Mouse (Mus musculus): Measurements from ENCODE around the gene Mob3b. TPM values are rescaled to one million over a fixed set of nuclear protein-coding genes. Genes with fewer than 3 reads are reported as not detected.

Gene Mob3b
- polyA plus RNA-seq, 1 experiment: 2.3 TPM

DNA sequence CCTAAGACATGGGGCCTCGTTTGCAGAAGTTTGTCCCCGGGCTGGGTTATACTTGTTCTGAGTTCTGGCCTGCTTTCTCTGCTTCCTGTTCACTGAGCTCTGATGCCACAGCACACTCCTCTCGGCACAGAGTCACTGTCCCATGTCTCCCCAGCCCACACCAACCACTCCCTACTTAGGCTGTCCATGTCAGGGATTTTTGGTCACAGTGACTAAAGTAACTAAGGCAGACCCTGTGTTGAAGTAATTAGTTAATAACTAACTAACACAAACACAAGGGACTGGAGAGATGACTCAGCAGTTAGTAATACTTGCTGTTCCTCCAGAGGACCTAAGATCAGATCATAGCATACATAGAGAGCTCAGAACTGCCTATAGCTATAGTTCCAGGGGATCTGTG lies 8.7 kb upstream of the Mob3b start:
- TF ChIP-seq CTCF (IDR thresholded peaks at IDR 0.05; ENCODE audit: extremely low read depth, insufficient read depth, insufficient read length, insufficient replicate concordance) (no peak), POLR2A (IDR thresholded peaks at IDR 0.05; ENCODE audit: low read depth, low read length) (no peak)
- Histone ChIP-seq H3K4me3 (ENCODE audit: extremely low read depth, insufficient read depth, insufficient read length) (no peak overlapping the region), H3K36me3 (ENCODE audit: control insufficient read depth, insufficient read depth, low read length) (no peaks in the 10 kb centered on the region), H3K27me3 (ENCODE audit: control insufficient read depth, insufficient read depth, low read length) (no peaks in the 10 kb centered on the region), H3K27ac (ENCODE audit: insufficient read depth, low read length) (no peak overlapping the region), H3K4me1 (ENCODE audit: control insufficient read depth, insufficient read depth, insufficient read length) (no peaks in the 10 kb centered on the region)
- no peak for DNase-seq (ENCODE audit: low read depth in 1 of 2, low spot score in 2 of 2)
- WGBS: 16% methylated on average over 3 of the region's 3 CpGs

DNA sequence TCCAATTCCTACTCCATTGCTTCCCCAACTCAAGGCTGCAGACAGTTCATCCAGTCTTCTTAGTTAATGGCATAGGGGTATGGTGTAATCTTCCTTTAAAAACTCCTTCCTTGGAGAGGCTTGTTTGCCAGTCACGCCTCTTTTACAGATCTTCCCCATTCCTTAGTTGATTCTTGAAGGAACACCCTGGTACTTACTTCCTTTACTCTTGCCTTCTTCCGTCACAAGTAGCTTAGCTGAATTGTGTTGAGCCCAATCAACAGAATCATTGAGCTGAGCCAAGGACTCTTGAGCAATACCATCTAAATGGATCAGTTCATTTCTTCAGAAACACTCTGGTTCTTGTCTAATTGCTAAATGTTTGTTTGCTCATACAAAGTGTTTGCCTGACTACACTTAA lies 8.0 kb upstream of the Mob3b start:
- Histone ChIP-seq H3K4me3 (ENCODE audit: extremely low read depth, insufficient read depth, insufficient read length) (no peak overlapping the region), H3K27me3 (ENCODE audit: control insufficient read depth, insufficient read depth, low read length) (no peaks in the 10 kb centered on the region), H3K36me3 (ENCODE audit: control insufficient read depth, insufficient read depth, low read length) (no peaks in the 10 kb centered on the region), H3K4me1 (ENCODE audit: control insufficient read depth, insufficient read depth, insufficient read length) (no peaks in the 10 kb centered on the region), H3K27ac (ENCODE audit: insufficient read depth, low read length) (no peak overlapping the region)
- WGBS: 90% methylated on average over 2 of the region's 2 CpGs
- TF ChIP-seq POLR2A (IDR thresholded peaks at IDR 0.05; ENCODE audit: low read depth, low read length) (no peak), CTCF (IDR thresholded peaks at IDR 0.05; ENCODE audit: extremely low read depth, insufficient read depth, insufficient read length, insufficient replicate concordance) (no peak)
- DNase-seq (ENCODE audit: low read depth in 1 of 2, low spot score in 2 of 2): no peak

DNA sequence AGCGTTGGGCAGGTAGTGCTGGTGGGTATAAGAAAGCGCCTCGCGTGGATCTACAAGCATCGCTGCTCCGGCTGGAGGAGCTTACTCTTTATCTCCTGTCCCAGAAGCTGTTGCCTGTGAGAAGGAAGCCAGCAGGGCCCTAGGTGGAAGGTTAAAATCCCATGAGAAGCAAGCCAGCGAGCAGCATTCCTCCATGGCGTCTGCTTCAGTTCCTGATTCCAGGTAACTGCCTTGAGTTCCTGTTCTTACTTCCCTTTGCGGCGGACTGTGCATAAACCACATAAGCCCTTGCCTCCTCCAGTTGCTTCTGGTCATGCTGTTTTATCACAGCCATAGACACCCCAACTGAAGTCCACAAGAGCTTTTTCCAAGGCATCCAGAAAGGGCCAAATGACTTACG lies 531 bp upstream of the Mob3b start:
- TF ChIP-seq POLR2A (IDR thresholded peaks at IDR 0.05; ENCODE audit: low read depth, low read length) (no peak), CTCF (IDR thresholded peaks at IDR 0.05; ENCODE audit: extremely low read depth, insufficient read depth, insufficient read length, insufficient replicate concordance) (no peak)
- Histone ChIP-seq H3K36me3 (ENCODE audit: control insufficient read depth, insufficient read depth, low read length) (no peaks in the 10 kb centered on the region), H3K27ac (ENCODE audit: insufficient read depth, low read length) (no peak overlapping the region), H3K4me3 (ENCODE audit: extremely low read depth, insufficient read depth, insufficient read length) (no peak overlapping the region), H3K4me1 (ENCODE audit: control insufficient read depth, insufficient read depth, insufficient read length) (no peaks in the 10 kb centered on the region), H3K27me3 (ENCODE audit: control insufficient read depth, insufficient read depth, low read length) (no peaks in the 10 kb centered on the region)
- no peak for DNase-seq (ENCODE audit: low read depth in 1 of 2, low spot score in 2 of 2)
- WGBS: 47% methylated on average over 11 of the region's 11 CpGs

DNA sequence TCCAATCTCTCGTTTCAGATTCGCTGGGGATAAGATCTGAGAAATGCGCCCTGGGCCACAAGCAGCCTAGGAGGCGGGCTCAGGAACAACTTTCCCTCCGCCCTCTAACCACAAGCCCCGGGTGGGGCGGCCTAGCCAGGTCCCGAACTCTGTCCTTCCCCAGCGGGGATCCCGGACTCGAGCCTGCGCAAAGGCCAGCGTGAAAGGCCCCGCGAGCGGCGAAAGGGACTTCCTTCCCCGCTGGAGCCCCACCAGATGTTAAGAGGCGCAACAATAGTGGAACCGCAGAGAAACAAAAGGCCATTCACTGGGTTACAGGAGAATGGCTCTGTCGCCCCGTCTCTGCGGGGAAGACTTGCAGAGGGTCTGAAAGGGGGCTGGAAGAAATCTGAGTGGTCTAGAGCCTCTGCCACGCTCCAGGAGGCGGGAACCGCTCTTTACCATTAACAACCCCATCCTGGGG lies 1.1 kb downstream of the Mob3b start:
- Histone ChIP-seq H3K27ac (ENCODE audit: insufficient read depth, low read length) (peak overlapping the region; percentile 64), H3K27me3 (ENCODE audit: control insufficient read depth, insufficient read depth, low read length) (no peaks in the 10 kb centered on the region), H3K4me3 (ENCODE audit: extremely low read depth, insufficient read depth, insufficient read length) (peak overlapping the region; percentile 88), H3K36me3 (ENCODE audit: control insufficient read depth, insufficient read depth, low read length) (no peaks in the 10 kb centered on the region), H3K4me1 (ENCODE audit: control insufficient read depth, insufficient read depth, insufficient read length) (no peaks in the 10 kb centered on the region)
- TF ChIP-seq CTCF (IDR thresholded peaks at IDR 0.05; ENCODE audit: extremely low read depth, insufficient read depth, insufficient read length, insufficient replicate concordance) (no peak), POLR2A (IDR thresholded peaks at IDR 0.05; ENCODE audit: low read depth, low read length) (no peak)
- WGBS: under 1% methylated on average over 26 of the region's 26 CpGs
- peak in 1 of 2 experiments; percentile 55 for DNase-seq (ENCODE audit: low read depth in 1 of 2, low spot score in 2 of 2)

DNA sequence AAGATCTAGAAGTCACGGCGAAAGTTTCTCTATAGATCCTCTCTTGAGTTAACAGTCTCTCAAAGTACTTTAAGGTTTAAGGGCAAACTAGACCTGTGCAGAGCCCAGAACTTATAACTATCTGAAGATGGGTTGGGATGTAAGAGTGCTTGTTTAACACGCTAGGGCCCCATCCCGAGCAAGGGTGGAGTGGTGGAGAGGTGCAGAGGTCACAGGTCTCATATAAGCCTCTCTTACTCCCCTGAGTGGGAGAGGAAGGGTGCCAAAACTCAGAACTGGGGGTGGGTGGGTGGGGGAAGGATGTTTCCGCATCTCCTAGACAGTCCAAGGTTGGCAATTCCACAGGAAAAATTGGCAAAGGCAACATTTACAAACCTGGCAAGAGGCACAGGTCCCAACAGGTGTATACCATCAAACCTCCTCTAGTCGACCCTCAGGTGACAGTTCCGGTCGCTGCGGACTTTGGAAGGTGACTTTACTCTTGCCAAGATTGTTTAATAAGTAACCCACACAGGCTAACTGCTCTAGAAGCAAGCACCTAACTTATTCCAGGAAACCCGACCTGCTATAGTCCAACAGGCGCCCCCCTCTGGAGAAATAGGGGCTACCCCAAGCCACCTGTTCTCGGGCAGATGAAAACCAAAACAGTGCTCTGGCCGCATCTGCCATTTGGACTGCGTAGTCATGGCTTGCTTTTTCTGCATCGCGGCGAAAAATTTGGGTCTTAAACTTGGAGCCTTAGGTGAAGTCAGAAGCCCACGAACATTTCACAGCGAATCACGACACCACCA lies 2.0 kb downstream of the Mob3b start:
- peak overlapping the region; percentile 64 for H3K27ac ChIP-seq (ENCODE audit: insufficient read depth, low read length)
- DNase-seq (ENCODE audit: low read depth in 1 of 2, low spot score in 2 of 2): peak in 1 of 2 experiments; percentile 63
- H3K36me3 ChIP-seq (ENCODE audit: control insufficient read depth, insufficient read depth, low read length): no peaks in the 10 kb centered on the region
- no peak for TF ChIP-seq POLR2A (IDR thresholded peaks at IDR 0.05; ENCODE audit: low read depth, low read length)
- no peak; the same call in 1 of the 2 replicates for TF ChIP-seq CTCF (IDR thresholded peaks at IDR 0.05; ENCODE audit: extremely low read depth, insufficient read depth, insufficient read length, insufficient replicate concordance)
- no peaks in the 10 kb centered on the region for H3K27me3 ChIP-seq (ENCODE audit: control insufficient read depth, insufficient read depth, low read length)
- 29% methylated on average over 20 of the region's 20 CpGs for WGBS
- H3K4me1 ChIP-seq (ENCODE audit: control insufficient read depth, insufficient read depth, insufficient read length): no peaks in the 10 kb centered on the region
- H3K4me3 ChIP-seq (ENCODE audit: extremely low read depth, insufficient read depth, insufficient read length): peak overlapping the region; percentile 88

DNA sequence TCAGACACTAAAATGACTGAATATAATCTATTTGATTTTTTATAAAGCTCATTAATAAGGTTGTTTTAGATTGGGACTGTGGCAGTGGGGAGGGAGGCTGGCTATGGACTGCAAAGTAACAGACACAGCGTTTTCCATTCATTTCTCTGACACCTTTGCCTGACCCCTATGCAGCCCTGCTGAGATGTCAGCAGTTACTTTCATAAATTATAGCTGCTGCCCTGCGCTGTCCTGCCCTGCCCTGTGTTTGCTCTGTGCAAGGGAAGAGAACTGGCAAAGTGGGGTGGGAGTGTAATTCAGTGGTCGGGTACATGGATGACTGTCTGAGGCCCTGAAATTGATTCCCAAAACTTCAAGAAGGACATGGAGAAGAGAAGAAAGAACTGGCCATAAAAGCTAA lies 3.2 kb downstream of the Mob3b start:
- Histone ChIP-seq H3K27ac (ENCODE audit: insufficient read depth, low read length) (no peak overlapping the region), H3K4me3 (ENCODE audit: extremely low read depth, insufficient read depth, insufficient read length) (no peak overlapping the region), H3K27me3 (ENCODE audit: control insufficient read depth, insufficient read depth, low read length) (no peaks in the 10 kb centered on the region), H3K4me1 (ENCODE audit: control insufficient read depth, insufficient read depth, insufficient read length) (no peaks in the 10 kb centered on the region), H3K36me3 (ENCODE audit: control insufficient read depth, insufficient read depth, low read length) (no peaks in the 10 kb centered on the region)
- no peak for DNase-seq (ENCODE audit: low read depth in 1 of 2, low spot score in 2 of 2)
- 88% methylated on average over 3 of the region's 3 CpGs for WGBS
- no peak for TF ChIP-seq POLR2A (IDR thresholded peaks at IDR 0.05; ENCODE audit: low read depth, low read length)
- TF ChIP-seq CTCF (IDR thresholded peaks at IDR 0.05; ENCODE audit: extremely low read depth, insufficient read depth, insufficient read length, insufficient replicate concordance): no peak

DNA sequence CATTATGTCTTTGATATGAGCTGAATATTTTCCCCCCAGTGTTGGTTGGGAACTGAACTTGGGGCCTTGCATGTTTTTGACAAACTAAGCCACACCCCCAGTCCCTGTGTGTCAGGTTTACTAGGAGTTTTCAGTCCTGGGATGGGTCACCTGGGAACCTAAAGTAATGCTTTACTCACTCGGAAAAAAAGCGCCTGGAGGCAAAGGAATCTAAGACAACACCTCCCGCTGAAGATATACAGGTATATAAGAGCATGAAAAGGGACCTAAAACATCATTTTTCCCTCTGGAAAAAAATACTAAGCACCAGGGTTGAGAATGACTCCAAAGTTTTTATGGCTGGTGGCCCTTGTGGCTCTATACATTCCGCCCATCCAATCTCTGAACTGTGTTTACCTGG lies 5.5 kb downstream of the Mob3b start, which contains the start of gene Ifnk:
Gene Ifnk (plus strand): TSS at position 301 of the 400 bp plus-strand sequence.
- no peaks in the 10 kb centered on the region for H3K36me3 ChIP-seq (ENCODE audit: control insufficient read depth, insufficient read depth, low read length)
- H3K27me3 ChIP-seq (ENCODE audit: control insufficient read depth, insufficient read depth, low read length): no peaks in the 10 kb centered on the region
- 94% methylated on average over 4 of the region's 4 CpGs for WGBS
- no peak within 1 kb of the TSS for H3K27ac ChIP-seq (ENCODE audit: insufficient read depth, low read length)
- TF ChIP-seq CTCF (IDR thresholded peaks at IDR 0.05; ENCODE audit: extremely low read depth, insufficient read depth, insufficient read length, insufficient replicate concordance) (no peak), POLR2A (IDR thresholded peaks at IDR 0.05; ENCODE audit: low read depth, low read length) (no peak)
- no peak within 1 kb of the TSS for H3K4me3 ChIP-seq (ENCODE audit: extremely low read depth, insufficient read depth, insufficient read length)
- DNase-seq (ENCODE audit: low read depth in 1 of 2, low spot score in 2 of 2): no peak
- H3K4me1 ChIP-seq (ENCODE audit: control insufficient read depth, insufficient read depth, insufficient read length): no peaks in the 10 kb centered on the region

Data from spleen, adult 2 months (tissue).